Mouse (Mus musculus): ENCODE results near the gene Slc5a10. TPM values are rescaled to one million over a fixed set of nuclear protein-coding genes. Genes with fewer than 3 reads are reported as not detected.

Slc5a10 gene
- polyA plus RNA-seq, 1 experiment, result not detected

- H3K27ac ChIP-seq (ENCODE audit: insufficient read depth, low read depth, low read length), result no peak overlapping the region
- peak; percentile 52 for TF ChIP-seq CTCF (IDR thresholded peaks at IDR 0.05; ENCODE audit: low read depth, low read length)
- no peak for TF ChIP-seq POLR2A (IDR thresholded peaks at IDR 0.05; ENCODE audit: borderline replicate concordance, low read depth, low read length)
- no peak overlapping the region for H3K4me3 ChIP-seq (ENCODE audit: insufficient read depth, low read length)
- no peaks in the 10 kb centered on the region for H3K4me1 ChIP-seq (ENCODE audit: control insufficient read depth, insufficient read depth, low read length)
These were observed 46.9 kb downstream of the Slc5a10 start for GRCm38 (mm10) chr11:61673686-61674085.

- no peak for TF ChIP-seq CTCF (IDR thresholded peaks at IDR 0.05; ENCODE audit: low read depth, low read length)
- no peak overlapping the region for H3K4me3 ChIP-seq (ENCODE audit: insufficient read depth, low read length)
- H3K4me1 ChIP-seq (ENCODE audit: control insufficient read depth, insufficient read depth, low read length), result no peaks in the 10 kb centered on the region
- no peak overlapping the region for H3K27ac ChIP-seq (ENCODE audit: insufficient read depth, low read depth, low read length)
These were observed 48.7 kb downstream of the Slc5a10 start for GRCm38 (mm10) chr11:61671781-61672383.

DNA sequence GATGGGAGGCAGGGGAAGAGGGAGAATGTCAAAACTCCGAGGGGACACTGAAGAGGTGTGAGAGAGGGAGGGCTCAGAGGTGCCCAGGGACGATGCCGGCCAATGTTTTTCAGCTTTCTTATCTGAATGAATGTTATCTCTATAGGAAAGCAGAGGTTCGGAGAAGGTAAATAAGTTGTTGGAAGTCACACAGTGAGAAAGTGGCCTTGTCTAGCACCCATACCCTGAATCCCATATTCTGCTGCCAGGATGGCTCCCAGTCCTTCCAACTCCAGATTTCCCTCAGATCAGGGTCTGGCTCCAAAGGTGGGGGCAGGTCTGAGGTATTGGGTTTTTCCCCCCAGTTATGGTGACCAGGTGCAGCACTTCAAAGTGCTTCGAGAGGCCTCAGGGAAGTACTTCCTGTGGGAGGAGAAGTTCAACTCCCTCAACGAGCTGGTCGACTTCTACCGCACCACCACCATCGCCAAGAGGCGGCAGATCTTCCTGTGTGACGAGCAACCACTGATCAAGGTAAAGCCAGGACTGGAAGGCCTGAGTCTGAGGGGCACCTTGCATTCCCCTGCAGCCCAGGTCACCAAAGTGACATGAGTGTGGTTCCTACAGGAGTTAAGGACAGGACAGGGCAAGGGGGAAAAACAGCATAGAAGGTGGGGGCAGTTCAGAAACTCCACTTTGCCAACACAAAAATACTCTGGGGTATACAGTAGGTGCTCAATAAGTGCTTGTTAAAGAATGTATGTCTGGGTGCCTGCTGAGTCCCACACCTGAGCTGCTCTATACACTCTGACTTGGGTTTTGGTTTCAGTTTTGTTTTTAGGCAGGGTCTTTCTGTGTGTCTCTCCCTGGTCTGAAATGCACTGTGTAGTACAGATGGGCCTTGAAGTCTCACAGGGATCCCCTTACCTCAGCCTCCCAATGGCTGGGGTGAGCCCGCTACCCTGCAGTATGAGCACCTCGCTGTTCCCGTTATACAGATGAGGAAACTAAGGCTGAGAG lies 50.8 kb downstream of the Slc5a10 start:
- TF ChIP-seq CTCF (IDR thresholded peaks at IDR 0.05; ENCODE audit: low read depth, low read length), result no peak
- TF ChIP-seq POLR2A (IDR thresholded peaks at IDR 0.05; ENCODE audit: borderline replicate concordance, low read depth, low read length), result no peak
- no peak overlapping the region for H3K27ac ChIP-seq (ENCODE audit: insufficient read depth, low read depth, low read length)
- H3K4me3 ChIP-seq (ENCODE audit: insufficient read depth, low read length), result no peak overlapping the region
- no peaks in the 10 kb centered on the region for H3K4me1 ChIP-seq (ENCODE audit: control insufficient read depth, insufficient read depth, low read length)

- Histone ChIP-seq H3K27ac (ENCODE audit: insufficient read depth, low read depth, low read length) (no peak overlapping the region), H3K4me3 (ENCODE audit: insufficient read depth, low read length) (no peak overlapping the region), H3K4me1 (ENCODE audit: control insufficient read depth, insufficient read depth, low read length) (no peaks in the 10 kb centered on the region)
- no peak for TF ChIP-seq POLR2A (IDR thresholded peaks at IDR 0.05; ENCODE audit: borderline replicate concordance, low read depth, low read length)
- no peak for TF ChIP-seq CTCF (IDR thresholded peaks at IDR 0.05; ENCODE audit: low read depth, low read length)
These were observed 52.8 kb downstream of the Slc5a10 start for GRCm38 (mm10) chr11:61667782-61668181.

DNA sequence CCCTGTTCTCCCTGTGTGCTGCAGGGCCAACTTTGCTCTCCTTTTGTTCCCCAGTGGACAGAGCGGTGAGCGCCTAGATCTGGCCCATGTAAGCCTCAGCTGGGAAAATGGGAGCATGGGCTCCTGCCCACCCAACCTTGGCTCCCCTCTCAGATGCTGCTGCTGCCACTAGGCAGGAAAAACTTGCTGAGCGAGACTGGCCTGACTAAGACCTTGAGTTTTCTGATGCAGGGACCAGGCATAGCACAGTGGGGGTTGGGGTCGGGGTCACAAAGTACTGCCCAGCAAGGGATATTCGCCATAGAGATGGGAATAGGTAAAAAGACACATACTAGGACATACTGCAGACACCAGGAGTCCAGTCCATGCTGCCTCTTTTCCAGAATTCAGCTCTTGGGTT lies 53.4 kb downstream of the Slc5a10 start:
- Histone ChIP-seq H3K27ac (ENCODE audit: insufficient read depth, low read depth, low read length) (no peak overlapping the region), H3K4me3 (ENCODE audit: insufficient read depth, low read length) (no peak overlapping the region), H3K4me1 (ENCODE audit: control insufficient read depth, insufficient read depth, low read length) (no peaks in the 10 kb centered on the region)
- no peak for TF ChIP-seq POLR2A (IDR thresholded peaks at IDR 0.05; ENCODE audit: borderline replicate concordance, low read depth, low read length)
- TF ChIP-seq CTCF (IDR thresholded peaks at IDR 0.05; ENCODE audit: low read depth, low read length), result no peak

DNA sequence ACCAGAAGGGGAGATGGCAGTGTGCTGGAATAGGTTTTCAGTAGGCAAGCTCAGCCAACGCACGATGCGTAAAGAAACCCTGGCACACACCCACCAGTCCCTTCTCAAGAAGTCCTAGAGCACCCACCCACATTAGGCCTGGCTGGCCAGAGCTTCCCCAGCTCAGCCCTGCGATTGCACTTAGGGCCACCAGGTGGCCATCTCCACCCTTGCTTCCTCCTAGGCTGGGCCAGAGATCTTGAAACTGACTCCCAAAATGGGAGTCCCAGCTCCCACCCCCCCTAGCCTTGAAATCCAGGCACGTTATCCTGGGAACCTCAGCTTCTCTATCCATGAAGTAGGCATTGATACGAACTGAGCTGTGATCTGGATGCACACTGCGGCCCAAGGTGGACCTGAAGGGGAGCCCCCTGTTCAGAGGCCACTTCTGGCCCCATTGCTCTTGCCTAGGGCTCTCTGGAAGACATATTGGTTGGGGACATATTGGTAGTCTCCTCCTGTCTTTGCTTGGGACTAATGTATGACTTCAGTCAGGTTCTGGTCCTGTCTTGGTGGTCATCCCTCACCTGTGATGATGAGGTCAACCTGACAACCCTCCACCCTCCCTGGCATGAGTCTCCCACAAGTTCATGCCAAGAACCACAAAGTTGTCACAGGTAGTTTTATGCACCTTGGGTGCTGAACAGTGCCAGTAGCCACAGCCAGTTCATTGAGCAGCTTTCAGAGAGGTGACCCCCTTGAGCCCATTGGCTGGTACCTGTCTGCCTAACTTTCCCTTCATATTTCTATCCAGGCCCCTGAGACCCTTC lies 54.4 kb downstream of the Slc5a10 start:
- no peak overlapping the region for H3K27ac ChIP-seq (ENCODE audit: insufficient read depth, low read depth, low read length)
- peaks cover under 1% of the 10 kb centered on the region for H3K4me1 ChIP-seq (ENCODE audit: control insufficient read depth, insufficient read depth, low read length)
- no peak overlapping the region for H3K4me3 ChIP-seq (ENCODE audit: insufficient read depth, low read length)
- no peak for TF ChIP-seq POLR2A (IDR thresholded peaks at IDR 0.05; ENCODE audit: borderline replicate concordance, low read depth, low read length)
- peak; percentile 71 for TF ChIP-seq CTCF (IDR thresholded peaks at IDR 0.05; ENCODE audit: low read depth, low read length)

DNA sequence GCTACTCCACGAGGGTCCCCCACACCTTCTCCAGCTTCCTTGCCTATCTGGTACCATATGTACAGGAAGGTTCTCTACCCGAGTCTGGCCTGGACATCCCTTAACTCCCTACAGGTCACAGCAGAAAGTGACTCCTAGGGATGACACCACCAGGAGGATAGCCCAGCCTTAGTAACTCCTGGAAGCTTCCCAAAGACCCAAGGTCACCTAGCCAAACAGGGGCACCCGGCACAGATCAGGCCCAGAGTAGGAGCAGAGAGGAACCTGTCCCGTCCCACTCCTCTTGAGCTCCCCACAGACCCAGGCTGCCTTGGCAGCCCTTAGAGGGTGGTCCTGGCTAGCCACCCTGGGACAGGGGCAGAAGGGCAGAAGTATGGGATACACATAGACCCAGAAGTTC lies 55.2 kb downstream of the Slc5a10 start:
- Histone ChIP-seq H3K4me1 (ENCODE audit: control insufficient read depth, insufficient read depth, low read length) (peaks cover 8% of the 10 kb centered on the region), H3K27ac (ENCODE audit: insufficient read depth, low read depth, low read length) (no peak overlapping the region), H3K4me3 (ENCODE audit: insufficient read depth, low read length) (no peak overlapping the region)
- TF ChIP-seq POLR2A (IDR thresholded peaks at IDR 0.05; ENCODE audit: borderline replicate concordance, low read depth, low read length), result no peak
- no peak for TF ChIP-seq CTCF (IDR thresholded peaks at IDR 0.05; ENCODE audit: low read depth, low read length)

- Histone ChIP-seq H3K4me1 (ENCODE audit: control insufficient read depth, insufficient read depth, low read length) (peaks cover 37% of the 10 kb centered on the region), H3K4me3 (ENCODE audit: insufficient read depth, low read length) (no peak overlapping the region), H3K27ac (ENCODE audit: insufficient read depth, low read depth, low read length) (no peak overlapping the region)
- no peak for TF ChIP-seq CTCF (IDR thresholded peaks at IDR 0.05; ENCODE audit: low read depth, low read length)
- TF ChIP-seq POLR2A (IDR thresholded peaks at IDR 0.05; ENCODE audit: borderline replicate concordance, low read depth, low read length), result no peak
These were observed 58.4 kb downstream of the Slc5a10 start for GRCm38 (mm10) chr11:61662189-61662588.

DNA sequence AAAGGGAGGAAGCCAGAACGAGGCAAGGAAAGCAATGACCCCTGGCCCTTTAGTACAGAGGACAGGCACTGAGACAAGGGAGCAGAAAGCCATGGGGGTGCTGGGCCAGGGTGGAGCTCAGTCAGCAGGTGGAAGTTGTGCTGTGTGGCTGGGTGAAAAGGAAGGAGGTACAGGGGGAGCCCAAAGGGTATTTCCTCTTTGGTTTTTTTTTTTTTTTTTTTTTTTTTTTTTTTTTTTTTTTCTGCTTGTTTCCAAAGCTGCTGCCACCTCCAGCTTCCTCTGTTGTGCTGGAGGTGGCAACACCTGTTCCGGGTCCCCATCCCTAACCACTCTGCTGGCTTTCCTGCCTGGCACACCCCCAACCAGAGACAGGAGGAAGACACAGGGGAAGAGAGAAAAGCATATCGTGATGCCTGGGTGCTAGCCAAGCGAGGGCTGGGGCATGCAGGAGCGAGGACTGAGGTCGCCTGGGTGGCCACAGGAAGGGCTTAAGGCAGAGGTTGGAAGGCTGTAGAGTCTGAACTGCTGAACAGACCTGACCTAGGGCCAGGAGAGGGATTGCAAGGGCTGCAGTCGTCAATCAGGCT lies 59.7 kb downstream of the Slc5a10 start:
- H3K4me3 ChIP-seq (ENCODE audit: insufficient read depth, low read length), result no peak overlapping the region
- no peak for TF ChIP-seq POLR2A (IDR thresholded peaks at IDR 0.05; ENCODE audit: borderline replicate concordance, low read depth, low read length)
- TF ChIP-seq CTCF (IDR thresholded peaks at IDR 0.05; ENCODE audit: low read depth, low read length), result no peak
- no peak overlapping the region for H3K27ac ChIP-seq (ENCODE audit: insufficient read depth, low read depth, low read length)
- peaks cover 43% of the 10 kb centered on the region for H3K4me1 ChIP-seq (ENCODE audit: control insufficient read depth, insufficient read depth, low read length)
